In genomic region chr8:65159096-65159748, GRCm38 (mm10) we compare ENCODE assay signal across 14 mouse cellular contexts. TPM values are rescaled to one million over a fixed set of nuclear protein-coding genes. Genes with fewer than 3 reads are reported as not detected.
A peak's percentile ranks its signal among the peaks of the same experiment; 100 is the strongest.
DNase-seq lines count a peak whose midpoint lies in the region; ATAC-seq lines count a peak whose summit lies in the region.
"Had no signal": no experiment of that assay in that cellular context is flagged by ENCODE, and none has a peak within 500 bp of the region (broad histone marks: within the 10 kb centered on the region; RNA-seq: fewer than 3 reads in every experiment).

No protein-coding gene starts in this region.

- no peaks in the 10 kb centered on the region for H3K36me3 ChIP-seq in hindbrain, embryonic 14.5 days (replicated peaks; ENCODE audit: control insufficient read depth, insufficient read depth)
- no peaks in the 10 kb centered on the region for H3K36me3 ChIP-seq in hindbrain, embryonic 11.5 days (ENCODE audit: control insufficient read depth, insufficient read depth, low read length)
- H3K36me3 ChIP-seq: heart, embryonic 13.5 days; limb, embryonic 12.5 days; lung, embryonic 15.5 days; stomach, embryonic 15.5 days had no signal

- no peak overlapping the region for H3K4me2 ChIP-seq in hindbrain, embryonic 14.5 days (replicated peaks)
- no peak overlapping the region for H3K4me2 ChIP-seq in hindbrain, embryonic 11.5 days (replicated peaks; ENCODE audit: low read depth, low read length)
- H3K4me2 ChIP-seq: heart, embryonic 13.5 days; limb, embryonic 12.5 days; lung, embryonic 15.5 days; stomach, embryonic 15.5 days had no signal

- no peak overlapping the region for H3K4me3 ChIP-seq in hindbrain, embryonic 14.5 days (replicated peaks; ENCODE audit: low read length)
- H3K4me3 ChIP-seq in hindbrain, embryonic 11.5 days (ENCODE audit: low read depth, low read length): no peak overlapping the region
- H3K4me3 ChIP-seq: heart, embryonic 13.5 days; limb, embryonic 12.5 days; lung, embryonic 15.5 days; stomach, embryonic 15.5 days had no signal

- H3K27me3 ChIP-seq in hindbrain, embryonic 14.5 days (ENCODE audit: control insufficient read depth, insufficient read depth, low read length): no peaks in the 10 kb centered on the region
- no peaks in the 10 kb centered on the region for H3K27me3 ChIP-seq in hindbrain, embryonic 11.5 days (ENCODE audit: control insufficient read depth, insufficient read depth, low read length)
- H3K27me3 ChIP-seq: heart, embryonic 13.5 days; limb, embryonic 12.5 days; lung, embryonic 15.5 days; stomach, embryonic 15.5 days had no signal

- no peak overlapping the region for H3K9ac ChIP-seq in hindbrain, embryonic 14.5 days
- no peak overlapping the region for H3K9ac ChIP-seq in hindbrain, embryonic 11.5 days (ENCODE audit: low read depth, low read length)
- H3K9ac ChIP-seq: heart, embryonic 13.5 days; limb, embryonic 12.5 days; lung, embryonic 15.5 days; stomach, embryonic 15.5 days had no signal

- H3K9me3 ChIP-seq in hindbrain, embryonic 14.5 days (ENCODE audit: control insufficient read depth, low read length): no peaks in the 10 kb centered on the region
- H3K9me3 ChIP-seq in hindbrain, embryonic 11.5 days (ENCODE audit: control insufficient read depth, low read length): no peaks in the 10 kb centered on the region
- H3K9me3 ChIP-seq: heart, embryonic 13.5 days; limb, embryonic 12.5 days; lung, embryonic 15.5 days; stomach, embryonic 15.5 days had no signal

- 53% methylated on average over 14 of the region's 14 CpGs for WGBS in hindbrain, embryonic 14.5 days
- 66% methylated on average over 14 of the region's 14 CpGs for WGBS in hindbrain, embryonic 11.5 days

- H3K4me1 ChIP-seq in hindbrain, embryonic 14.5 days (replicated peaks; ENCODE audit: control insufficient read depth, insufficient read depth, low read length): no peaks in the 10 kb centered on the region
- H3K4me1 ChIP-seq in hindbrain, embryonic 11.5 days (replicated peaks; ENCODE audit: control insufficient read depth, insufficient read depth, low read length): no peaks in the 10 kb centered on the region
- H3K4me1 ChIP-seq: heart, embryonic 13.5 days; limb, embryonic 12.5 days; lung, embryonic 15.5 days; stomach, embryonic 15.5 days had no signal

- H3K27ac ChIP-seq in hindbrain, embryonic 14.5 days: no peak overlapping the region
- no peak overlapping the region for H3K27ac ChIP-seq in hindbrain, embryonic 11.5 days (ENCODE audit: low read depth, low read length)
- H3K27ac ChIP-seq: heart, embryonic 13.5 days; limb, embryonic 12.5 days; lung, embryonic 15.5 days; stomach, embryonic 15.5 days had no signal

- DNase-seq in hindbrain, embryonic 14.5 days (ENCODE audit: low spot score): peak; percentile 40
- no peak for DNase-seq in hindbrain, embryonic 11.5 days (ENCODE audit: low spot score)
- peak; percentile 10 for DNase-seq in retina, postnatal 1 day
- no peak for DNase-seq in retina, embryonic 14.5 days (ENCODE audit: low spot score)
- peak; percentile 26 for DNase-seq in layer of hippocampus, adult 9-11 months
- no peak for DNase-seq in thymus, postnatal 25 days
- DNase-seq: adrenal gland, postnatal 36 days; kidney, adult 18-20 months had no signal

- ATAC-seq in hindbrain, embryonic 14.5 days (ENCODE audit: low FRiP score): no peak; the same call in 1 of the 2 replicates
- no peak for ATAC-seq in hindbrain, embryonic 11.5 days (ENCODE audit: low FRiP score)
- ATAC-seq in erythroblast, adult 5-6 weeks (replicated peaks; ENCODE audit: low FRiP score, poor library complexity, severe bottlenecking): no peak

RNA-seq across cellular contexts. Expression of gene BC030870, which starts 29.9 kb away (rescaled TPM):
- polyA plus RNA-seq in hindbrain, embryonic 14.5 days (2014; fragmentation: Nextera tagmentation; extraction: Ambion mirVana): not detected in 2 replicates
- not detected in 2 replicates for polyA plus RNA-seq in hindbrain, embryonic 11.5 days (2014; fragmentation: Nextera tagmentation; extraction: Ambion mirVana)
- total RNA-seq in erythroblast, adult 5-6 weeks (2015; ENCODE audit: low replicate concordance): not detected in 2 replicates
- total RNA-seq in erythroblast, adult 5-6 weeks (2017; ENCODE audit: low replicate concordance): not detected in 2 replicates
- total RNA-seq: adrenal gland, postnatal 36 days; monocyte, adult 5-6 weeks had no signal
- polyA plus RNA-seq: limb, embryonic 12.5 days had no signal

Comparison
In these comparisons a context has a peak if more than half of its experiments do, and no peak if none do; other contexts are left out.
1. DNase-seq: peak in hindbrain, embryonic 14.5 days (single experiment), retina, postnatal 1 day (single experiment) and layer of hippocampus, adult 9-11 months (single experiment); none in hindbrain, embryonic 11.5 days (single experiment), retina, embryonic 14.5 days (single experiment) and thymus, postnatal 25 days (single experiment).